Mouse (Mus musculus): ENCODE results near the gene Defb39. TPM values are rescaled to one million over a fixed set of nuclear protein-coding genes. Genes with fewer than 3 reads are reported as not detected.

Gene Defb39
- not detected in 2 replicates for total RNA-seq (2014; fragmentation: Nextera tagmentation)
- not detected in 2 replicates for total RNA-seq (2017)

- no peak for ATAC-seq (replicated peaks; ENCODE audit: low FRiP score, low TSS enrichment, poor library complexity, severe bottlenecking)
Observed at GRCm38 (mm10) chr8:19064710-19065109, at the start of gene Defb39. Gene Defb39, minus strand, starts transcription at chr8:19064810.

- no peak for ATAC-seq (replicated peaks; ENCODE audit: low FRiP score, low TSS enrichment, poor library complexity, severe bottlenecking)
Observed at GRCm38 (mm10) chr8:19066013-19066412, 1.4 kb upstream of the Defb39 start.

- ATAC-seq (replicated peaks; ENCODE audit: low FRiP score, low TSS enrichment, poor library complexity, severe bottlenecking), result no peak
Observed at GRCm38 (mm10) chr8:19062891-19063290, 1.7 kb downstream of the Defb39 start.

- no peak for ATAC-seq (replicated peaks; ENCODE audit: low FRiP score, low TSS enrichment, poor library complexity, severe bottlenecking)
Observed at GRCm38 (mm10) chr8:19045242-19045641, 19.4 kb downstream of the Defb39 start.

GRCm38 (mm10) chr8:19026466-19026865, 38.1 kb downstream of the Defb39 start, which contains the start of gene Defb38:
Gene Defb38, minus strand, starts transcription at chr8:19026566.
- no peak for ATAC-seq (replicated peaks; ENCODE audit: low FRiP score, low TSS enrichment, poor library complexity, severe bottlenecking)

Other genes starting within 250 kb of the Defb39 start
- gene Defb40, start 86.6 kb downstream of the Defb39 start, total RNA-seq (2014; fragmentation: Nextera tagmentation), result not detected in 2 replicates
- gene Defb40, start 86.6 kb downstream of the Defb39 start, total RNA-seq (2017), result not detected in 2 replicates
- not detected in 2 replicates for gene Defb37, start 73.8 kb downstream of the Defb39 start, total RNA-seq (2014; fragmentation: Nextera tagmentation)
- gene Defb37, start 73.8 kb downstream of the Defb39 start, total RNA-seq (2017), result not detected in 2 replicates
- not detected in 2 replicates for gene Defb38, start 38.2 kb downstream of the Defb39 start, total RNA-seq (2014; fragmentation: Nextera tagmentation)
- gene Defb38, start 38.2 kb downstream of the Defb39 start, total RNA-seq (2017), result not detected in 2 replicates
- gene Defb12, start 50.0 kb upstream of the Defb39 start, total RNA-seq (2014; fragmentation: Nextera tagmentation), result not detected in 2 replicates
- not detected in 2 replicates for gene Defb12, start 50.0 kb upstream of the Defb39 start, total RNA-seq (2017)
- not detected in 2 replicates for gene Defb34, start 58.9 kb upstream of the Defb39 start, total RNA-seq (2014; fragmentation: Nextera tagmentation)
- not detected in 2 replicates for gene Defb34, start 58.9 kb upstream of the Defb39 start, total RNA-seq (2017)
- gene Gm45826, start 76.0 kb upstream of the Defb39 start, total RNA-seq (2014; fragmentation: Nextera tagmentation), result not detected in 2 replicates
- not detected in 2 replicates for gene Gm45826, start 76.0 kb upstream of the Defb39 start, total RNA-seq (2017)
- gene Defb14, start 129.5 kb upstream of the Defb39 start, total RNA-seq (2014; fragmentation: Nextera tagmentation), result not detected in 2 replicates
- gene Defb14, start 129.5 kb upstream of the Defb39 start, total RNA-seq (2017), result not detected in 2 replicates
- not detected in 2 replicates for gene Defb4, start 133.9 kb upstream of the Defb39 start, total RNA-seq (2014; fragmentation: Nextera tagmentation)
- not detected in 2 replicates for gene Defb4, start 133.9 kb upstream of the Defb39 start, total RNA-seq (2017)
- not detected in 2 replicates for gene Defb6, start 160.7 kb upstream of the Defb39 start, total RNA-seq (2014; fragmentation: Nextera tagmentation)
- not detected in 2 replicates for gene Defb6, start 160.7 kb upstream of the Defb39 start, total RNA-seq (2017)
- gene Defb46, start 175.1 kb upstream of the Defb39 start, total RNA-seq (2014; fragmentation: Nextera tagmentation), result not detected in 2 replicates
- not detected in 2 replicates for gene Defb46, start 175.1 kb upstream of the Defb39 start, total RNA-seq (2017)
- not detected in 2 replicates for gene Defb5, start 182.8 kb upstream of the Defb39 start, total RNA-seq (2014; fragmentation: Nextera tagmentation)
- gene Defb5, start 182.8 kb upstream of the Defb39 start, total RNA-seq (2017), result not detected in 2 replicates
- gene Defb3, start 228.6 kb upstream of the Defb39 start, total RNA-seq (2014; fragmentation: Nextera tagmentation), result not detected in 2 replicates
- gene Defb3, start 228.6 kb upstream of the Defb39 start, total RNA-seq (2017), result not detected in 2 replicates